Mouse (Mus musculus) megakaryocyte-erythroid progenitor cell, adult 5 weeks (primary cell): Measurements from ENCODE around the gene Nipsnap3b. TPM values are rescaled to one million over a fixed set of nuclear protein-coding genes. Genes with fewer than 3 reads are reported as not detected.

Experiments used
- polyA plus RNA-seq: library from polyadenylated mRNA; stranded (reverse); fragments of >175 nt; gene quantifications from 2 replicates; pipeline ENCODE4 v1.2.3, GENCODE M21; 2012

The Nipsnap3b gene
- polyA plus RNA-seq: 54.1 and 70.6 TPM in 2 replicates

DNA sequence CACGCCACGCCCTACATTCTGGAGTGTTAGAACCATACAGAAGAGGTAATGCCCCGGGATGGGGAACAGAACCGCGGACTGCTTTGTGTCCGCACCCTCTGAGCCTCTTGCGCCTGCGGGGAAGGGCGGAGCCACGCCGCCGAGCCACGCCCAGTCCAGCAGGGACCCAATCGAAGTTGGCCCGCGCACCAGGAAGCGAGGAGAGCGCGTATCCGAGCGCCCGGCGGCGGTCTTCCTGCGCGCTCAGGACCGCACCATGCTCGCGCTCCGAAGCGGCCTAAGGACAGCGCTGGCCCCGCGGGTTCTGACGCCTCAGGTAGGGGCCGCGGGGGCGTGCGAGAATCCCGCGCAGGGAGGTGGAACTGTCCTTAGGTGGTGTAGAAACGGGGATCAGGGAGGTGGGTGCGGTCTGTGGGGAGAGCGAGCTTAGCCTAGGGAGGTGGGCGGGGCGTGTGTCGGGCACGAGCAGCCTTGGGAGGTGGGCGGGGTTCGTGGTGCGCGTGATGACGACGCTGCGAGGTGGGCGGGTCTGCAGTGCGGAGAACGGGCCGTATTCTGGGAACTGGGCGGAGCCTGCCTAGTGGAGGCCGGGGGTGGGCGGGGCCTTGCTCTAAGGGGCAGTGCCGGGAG is at the start of gene Nipsnap3b:
Gene Nipsnap3b, plus strand, starts transcription at position 149 of the 630 bp plus-strand sequence.

DNA sequence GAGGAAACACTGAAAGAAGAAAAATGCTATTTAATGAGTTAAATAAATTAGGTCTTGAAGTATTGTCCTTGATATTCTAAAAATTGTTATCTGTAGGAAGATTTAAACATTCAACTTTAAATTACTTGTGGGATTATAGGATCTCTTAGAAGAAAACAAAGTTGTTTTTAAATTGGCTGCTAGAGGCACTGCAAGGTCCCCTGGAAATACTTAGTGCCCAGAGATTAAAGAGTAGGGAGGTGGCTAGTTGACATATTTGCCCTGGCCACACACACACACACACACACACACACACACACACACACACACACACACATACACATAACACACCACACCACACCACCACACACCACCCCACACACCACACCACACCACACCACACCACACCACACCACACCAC is 47.4 kb upstream of the Nipsnap3b start, which contains the start of gene Olfr270:
Gene Olfr270, plus strand, starts transcription at position 301 of the 400 bp plus-strand sequence.

DNA sequence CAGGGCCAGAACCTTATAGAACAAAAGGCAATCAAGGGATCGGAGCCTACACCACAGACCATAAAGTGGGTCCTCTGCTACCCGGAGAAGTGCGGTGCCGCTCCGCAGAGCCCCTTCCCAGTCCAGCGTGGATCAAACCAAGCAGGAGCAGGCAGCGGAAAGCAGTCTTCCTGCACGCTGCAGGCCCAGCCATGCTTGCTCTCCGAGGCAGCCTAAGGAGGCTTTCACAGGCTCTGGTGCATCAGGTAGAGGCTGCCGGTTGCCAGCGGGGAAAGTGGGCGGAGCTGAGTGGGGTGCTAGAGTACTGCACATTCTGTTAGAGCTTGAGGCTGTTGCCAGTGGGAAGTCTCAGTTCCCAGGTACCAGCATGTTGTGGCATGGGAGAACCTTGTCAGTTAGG is 22.4 kb upstream of the Nipsnap3b start, which contains the start of gene Nipsnap3a:
Gene Nipsnap3a, plus strand, starts transcription at position 25 of the 400 bp plus-strand sequence.

Other genes starting within 250 kb of the Nipsnap3b start
- not detected in 2 replicates for gene Olfr275, start 197.3 kb upstream of the Nipsnap3b start, polyA plus RNA-seq
- not detected in 2 replicates for gene Olfr273, start 152.6 kb upstream of the Nipsnap3b start, polyA plus RNA-seq
- gene Olfr272, start 92.7 kb upstream of the Nipsnap3b start, polyA plus RNA-seq: not detected in 2 replicates
- not detected in 2 replicates for gene Olfr270, start 47.3 kb upstream of the Nipsnap3b start, polyA plus RNA-seq
- not detected in 2 replicates for gene Nipsnap3a, start 22.6 kb upstream of the Nipsnap3b start, polyA plus RNA-seq
- gene Abca1, start 148.0 kb downstream of the Nipsnap3b start, polyA plus RNA-seq: 0.49 and 0.90 TPM in 2 replicates